9 mouse cellular contexts compared by ENCODE assay signal in the genomic region with DNA sequence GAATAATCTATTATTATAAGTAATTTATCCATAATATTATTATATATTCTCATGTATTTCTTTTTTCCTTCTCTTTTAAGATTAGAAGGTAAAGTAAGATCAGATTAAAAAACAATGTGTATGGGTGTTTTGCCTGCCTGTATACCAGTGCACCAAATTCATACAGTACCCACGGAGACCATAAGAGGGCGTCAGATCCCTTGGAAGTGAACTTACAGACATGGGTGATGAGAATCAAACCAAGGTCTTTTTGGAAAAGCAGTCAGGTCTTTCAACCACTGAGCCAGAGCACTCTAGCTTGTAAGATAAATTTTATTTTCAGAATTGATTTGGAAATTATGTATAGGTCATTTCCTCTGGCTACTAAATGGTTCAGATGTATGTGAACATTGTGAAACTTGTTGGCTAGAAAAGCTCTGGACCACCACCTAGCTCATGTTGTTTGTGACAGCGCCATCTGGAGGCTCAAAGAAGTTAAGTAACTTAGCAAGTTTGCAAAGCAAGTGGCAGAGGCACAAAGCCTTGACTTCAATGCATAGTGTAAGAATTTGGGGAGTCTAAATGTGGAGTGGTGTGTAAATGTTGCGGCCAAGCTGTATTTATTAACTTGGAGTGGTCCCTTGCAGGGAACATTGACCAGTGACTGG. TPM values are rescaled to one million over a fixed set of nuclear protein-coding genes. Genes with fewer than 3 reads are reported as not detected.
DNase-seq lines count a peak whose midpoint lies in the region; ATAC-seq lines count a peak whose summit lies in the region.
"Had no signal": no experiment of that assay in that cellular context is flagged by ENCODE, and none has a peak within 500 bp of the region (broad histone marks: within the 10 kb centered on the region; RNA-seq: fewer than 3 reads in every experiment).

No protein-coding gene starts in this region.

- H3K9ac ChIP-seq in hindbrain, embryonic 11.5 days (ENCODE audit: low read depth, low read length), result no peak overlapping the region
- H3K9ac ChIP-seq: intestine, embryonic 15.5 days; midbrain, embryonic 12.5 days had no signal

- peak; percentile 39 for DNase-seq in hindbrain, embryonic 11.5 days (ENCODE audit: low spot score)
- DNase-seq in hindbrain, embryonic 10.5 days (ENCODE audit: low spot score), result no peak
- DNase-seq in CD4-positive helper T cell, adult 2 months (ENCODE audit: low read depth, low spot score), result peak; percentile 34
- DNase-seq in R1 (ENCODE audit: low read depth, low spot score), result peak; percentile 93
- peak; percentile 62 for DNase-seq in lung, postnatal 10 days
- no peak for DNase-seq in ovary, postnatal 10 days (ENCODE audit: low spot score)
- no peak for DNase-seq in right cerebral cortex, adult 2 months (ENCODE audit: low spot score in 2 of 2)

- no peak for ATAC-seq in hindbrain, embryonic 11.5 days (ENCODE audit: low FRiP score)
- ATAC-seq: intestine, embryonic 15.5 days had no signal

- H3K27me3 ChIP-seq in hindbrain, embryonic 11.5 days (ENCODE audit: control insufficient read depth, insufficient read depth, low read length), result no peaks in the 10 kb centered on the region
- H3K27me3 ChIP-seq in hindbrain, embryonic 10.5 days (ENCODE audit: insufficient read depth, poor library complexity, severe bottlenecking), result no peaks in the 10 kb centered on the region
- H3K27me3 ChIP-seq: intestine, embryonic 15.5 days; midbrain, embryonic 12.5 days had no signal

- WGBS in hindbrain, embryonic 11.5 days, result 46% methylated on average over 4 of the region's 4 CpGs
- WGBS in hindbrain, embryonic 10.5 days, result 44% methylated on average over 4 of the region's 4 CpGs

- H3K9me3 ChIP-seq in hindbrain, embryonic 11.5 days (ENCODE audit: control insufficient read depth, low read length), result no peaks in the 10 kb centered on the region
- H3K9me3 ChIP-seq in hindbrain, embryonic 10.5 days, result no peaks in the 10 kb centered on the region
- H3K9me3 ChIP-seq: intestine, embryonic 15.5 days; midbrain, embryonic 12.5 days had no signal

- H3K27ac ChIP-seq in hindbrain, embryonic 11.5 days (ENCODE audit: low read depth, low read length), result no peak overlapping the region
- no peak overlapping the region for H3K27ac ChIP-seq in hindbrain, embryonic 10.5 days
- H3K27ac ChIP-seq: intestine, embryonic 15.5 days; midbrain, embryonic 12.5 days had no signal

- H3K36me3 ChIP-seq in hindbrain, embryonic 11.5 days (ENCODE audit: control insufficient read depth, insufficient read depth, low read length), result no peaks in the 10 kb centered on the region
- H3K36me3 ChIP-seq in hindbrain, embryonic 10.5 days, result no peaks in the 10 kb centered on the region
- H3K36me3 ChIP-seq: intestine, embryonic 15.5 days; midbrain, embryonic 12.5 days had no signal

- H3K4me2 ChIP-seq in hindbrain, embryonic 11.5 days (replicated peaks; ENCODE audit: low read depth, low read length), result no peak overlapping the region
- H3K4me2 ChIP-seq: intestine, embryonic 15.5 days; midbrain, embryonic 12.5 days had no signal

- no peaks in the 10 kb centered on the region for H3K4me1 ChIP-seq in hindbrain, embryonic 11.5 days (replicated peaks; ENCODE audit: control insufficient read depth, insufficient read depth, low read length)
- peaks cover 3% of the 10 kb centered on the region for H3K4me1 ChIP-seq in hindbrain, embryonic 10.5 days (replicated peaks)
- H3K4me1 ChIP-seq: intestine, embryonic 15.5 days; midbrain, embryonic 12.5 days had no signal

- H3K4me3 ChIP-seq in hindbrain, embryonic 11.5 days (ENCODE audit: low read depth, low read length), result no peak overlapping the region
- no peak overlapping the region for H3K4me3 ChIP-seq in hindbrain, embryonic 10.5 days
- H3K4me3 ChIP-seq: intestine, embryonic 15.5 days; midbrain, embryonic 12.5 days had no signal

RNA-seq across cellular contexts. Expression of gene Cxcl17, which starts 3.4 kb away (rescaled TPM):
- polyA plus RNA-seq in hindbrain, embryonic 11.5 days (2014; fragmentation: Nextera tagmentation; extraction: Ambion mirVana), result 0.28 TPM in 1 of 2 replicates, not detected in the other
- 0.45 and 0.63 TPM in 2 replicates for polyA plus RNA-seq in hindbrain, embryonic 10.5 days (2016; fragmentation: Nextera tagmentation; extraction: Ambion mirVana)
- polyA plus RNA-seq: intestine, embryonic 15.5 days had no signal

RNA-seq across cellular contexts. Expression of gene Lipe, which starts 10.7 kb away (rescaled TPM):
- 2.6 and 3.3 TPM in 2 replicates for polyA plus RNA-seq in hindbrain, embryonic 11.5 days (2014; fragmentation: Nextera tagmentation; extraction: Ambion mirVana)
- polyA plus RNA-seq in hindbrain, embryonic 10.5 days (2016; fragmentation: Nextera tagmentation; extraction: Ambion mirVana), result 6.0 and 8.6 TPM in 2 replicates

RNA-seq across cellular contexts. Expression of gene Cnfn, which starts 39.7 kb away (rescaled TPM):
- not detected in 2 replicates for polyA plus RNA-seq in hindbrain, embryonic 11.5 days (2014; fragmentation: Nextera tagmentation; extraction: Ambion mirVana)
- not detected in 2 replicates for polyA plus RNA-seq in hindbrain, embryonic 10.5 days (2016; fragmentation: Nextera tagmentation; extraction: Ambion mirVana)
- polyA plus RNA-seq: midbrain, embryonic 12.5 days had no signal

Comparison
In these comparisons a context has a peak if more than half of its experiments do, and no peak if none do; other contexts are left out.
1. DNase-seq: peak in hindbrain, embryonic 11.5 days (single experiment), CD4-positive helper T cell, adult 2 months (single experiment), R1 (single experiment) and lung, postnatal 10 days (single experiment); none in hindbrain, embryonic 10.5 days (single experiment), ovary, postnatal 10 days (single experiment) and right cerebral cortex, adult 2 months (0 of 2).